Mouse (Mus musculus) liver, embryonic 14.5 days (tissue): ENCODE measurements around the gene Prr12. TPM values are rescaled to one million over a fixed set of nuclear protein-coding genes. Genes with fewer than 3 reads are reported as not detected.
"Not testable (repeated sequence)": the region's sequence is repeated elsewhere in the genome, so short reads cannot be mapped to it uniquely, and the experiment has no call there.

Source experiments
- ATAC-seq: fragments of 200-750 bp; cut with Nextera tagmentation; 2 replicates; pipeline ENCODE4 v1.8.0; 2017; ENCODE audit warnings: moderate number of reproducible peaks, mild to moderate bottlenecking, moderate library complexity; ENCODE audit not compliant: insufficient read depth
- DNase-seq, 3 experiments: peaks; one replicate each; pipeline ENCODE4 v3.0.0-alpha.2; 2012 to 2013; ENCODE audit warnings: low read depth in 3 of 3, low spot score in 3 of 3
- H3K27ac ChIP-seq: fragments of 300-500 bp; sonication (generic); 2 replicates; pipeline ENCODE4 v1.5.1; 2014; ENCODE audit warnings: moderate library complexity, mild to moderate bottlenecking, control low read depth, inconsistent platforms
- H3K27me3 ChIP-seq: fragments of 300-500 bp; sonication (generic); 2 replicates; pipeline ENCODE4 v1.6.1; 2014; ENCODE audit warnings: mild to moderate bottlenecking, low read length, moderate library complexity; ENCODE audit not compliant: control insufficient read depth, insufficient read depth
- H3K36me3 ChIP-seq: fragments of 300-500 bp; sonication (generic); replicated peaks from 2 replicates; pipeline ENCODE4 v1.6.1; 2014; ENCODE audit warnings: low read depth; ENCODE audit not compliant: control insufficient read depth, insufficient read depth
- H3K4me1 ChIP-seq, 2 experiments: fragments of 200-500 bp in 1 of 2; fragments of 300-500 bp in 1 of 2; sonication (generic) in 1 of 2; replicated peaks; 2 replicates each; pipeline ENCODE4 v1.6.1; 2012 to 2014; ENCODE audit warnings: antibody characterized with exemption in 1 of 2, inconsistent platforms in 1 of 2, low read length in 1 of 2; ENCODE audit not compliant: control insufficient read depth in 2 of 2, insufficient read depth in 2 of 2
- H3K4me2 ChIP-seq: fragments of 300-500 bp; sonication (generic); 2 replicates; pipeline ENCODE4 v1.6.1; 2014; ENCODE audit warnings: low read depth, mild to moderate bottlenecking, control low read depth, moderate library complexity
- H3K4me3 ChIP-seq, 2 experiments: fragments of 200-500 bp in 1 of 2; fragments of 300-500 bp in 1 of 2; sonication (generic) in 1 of 2; 2 replicates each; pipeline ENCODE4 v1.5.1; 2012 to 2014; ENCODE audit warnings: low read depth in 2 of 2, low read length in 2 of 2, mild to moderate bottlenecking in 2 of 2, control low read depth in 1 of 2, inconsistent platforms in 1 of 2, moderate library complexity in 1 of 2; ENCODE audit not compliant: insufficient read depth in 1 of 2
- H3K9ac ChIP-seq: fragments of 300-500 bp; sonication (generic); replicated peaks from 2 replicates; pipeline ENCODE4 v1.6.1; 2014; ENCODE audit warnings: mild to moderate bottlenecking, control low read depth, moderate library complexity
- H3K9me3 ChIP-seq: fragments of 300-500 bp; sonication (generic); 2 replicates; pipeline ENCODE4 v1.6.1; 2016; ENCODE audit warnings: low read length, mixed read lengths; ENCODE audit not compliant: control insufficient read depth
- CTCF ChIP-seq: IDR thresholded peaks from 2 replicates; pipeline ENCODE4 v1.5.1; 2016; ENCODE audit warnings: antibody characterized with exemption, low read depth, control low read depth
- EP300 ChIP-seq: IDR thresholded peaks from 2 replicates; pipeline ENCODE4 v1.6.1; 2016; ENCODE audit warnings: antibody characterized with exemption, low read depth
- WGBS: fragments of 180-500 bp; shearing (Covaris S2); extraction: QIAGEN DNeasy Blood & Tissue Kit; methylation state at CpG from one replicate; pipeline ENCODE4 v1.1.7; 2014; ENCODE audit not compliant: insufficient replicate concordance; 5-methylcytosine and 5-hydroxymethylcytosine counted together
- polyA plus RNA-seq, 2 experiments: library from polyadenylated mRNA; depleted of rRNA in 1 of 2; stranded (reverse) in 1 of 2; unstranded in 1 of 2; fragments of >200 nt; fragmentation: Nextera tagmentation in 1 of 2; extraction: Ambion mirVana in 1 of 2; gene quantifications; 2 replicates each; pipeline versions ENCODE4 v1.2.1 to v1.2.3; 2012 to 2014

The Prr12 gene
- polyA plus RNA-seq, 2 experiments = 1.9 to 2.6 TPM

- 77% methylated on average over 9 of the region's 9 CpGs for WGBS
- Histone ChIP-seq H3K27ac (no peak overlapping the region), H3K9ac (no peak overlapping the region), H3K36me3 (peaks cover 11% of the 10 kb centered on the region), H3K4me2 (no peak overlapping the region), H3K4me1 (0 out of 4 replicates have a peak, but pooled peaks cover 0 to 3% of the 10 kb centered on the region in 2 experiments), H3K9me3 (no peaks in the 10 kb centered on the region), H3K27me3 (no peaks in the 10 kb centered on the region), H3K4me3 (no peak overlapping the region)
- no peak for DNase-seq
- TF ChIP-seq CTCF = no peak
- TF ChIP-seq EP300 = no peak
- no peak for ATAC-seq
Measured at GRCm38 (mm10) chr7:45027761-45028160, 24.9 kb downstream of the Prr12 start.

DNA sequence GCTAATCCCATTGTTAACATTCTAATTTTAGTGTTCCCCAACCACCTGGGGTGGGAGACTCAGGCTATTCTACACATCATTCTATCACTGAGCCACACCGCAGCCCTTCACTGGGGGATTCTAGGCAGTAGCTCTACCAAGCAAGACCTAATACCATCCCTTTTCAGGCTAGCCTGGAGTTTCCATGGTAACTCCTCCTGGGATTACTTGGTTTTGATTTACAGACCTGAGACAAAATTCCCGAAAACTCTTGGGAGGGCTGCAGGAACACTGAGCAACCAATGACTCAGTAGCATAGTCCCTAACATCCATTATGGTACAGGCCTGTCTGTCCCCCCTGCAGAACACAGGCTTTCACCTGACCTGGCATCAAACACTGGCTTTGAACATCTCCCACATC, 26.4 kb downstream of the Prr12 start:
- 0 out of 4 replicates have a peak, but pooled peaks cover 0 to 3% of the 10 kb centered on the region in 2 experiments for H3K4me1 ChIP-seq
- DNase-seq (no peak), ATAC-seq (no peak)
- 65% methylated on average over 2 of the region's 2 CpGs for WGBS
- H3K9ac ChIP-seq = no peak overlapping the region
- H3K27me3 ChIP-seq = no peaks in the 10 kb centered on the region; the same call in 1 of the 2 replicates
- TF ChIP-seq CTCF (no peak), EP300 (no peak)
- H3K36me3 ChIP-seq = peaks cover 11% of the 10 kb centered on the region
- H3K9me3 ChIP-seq = no peaks in the 10 kb centered on the region
- H3K4me3 ChIP-seq = no peak overlapping the region
- H3K27ac ChIP-seq = no peak overlapping the region
- no peak overlapping the region for H3K4me2 ChIP-seq

DNA sequence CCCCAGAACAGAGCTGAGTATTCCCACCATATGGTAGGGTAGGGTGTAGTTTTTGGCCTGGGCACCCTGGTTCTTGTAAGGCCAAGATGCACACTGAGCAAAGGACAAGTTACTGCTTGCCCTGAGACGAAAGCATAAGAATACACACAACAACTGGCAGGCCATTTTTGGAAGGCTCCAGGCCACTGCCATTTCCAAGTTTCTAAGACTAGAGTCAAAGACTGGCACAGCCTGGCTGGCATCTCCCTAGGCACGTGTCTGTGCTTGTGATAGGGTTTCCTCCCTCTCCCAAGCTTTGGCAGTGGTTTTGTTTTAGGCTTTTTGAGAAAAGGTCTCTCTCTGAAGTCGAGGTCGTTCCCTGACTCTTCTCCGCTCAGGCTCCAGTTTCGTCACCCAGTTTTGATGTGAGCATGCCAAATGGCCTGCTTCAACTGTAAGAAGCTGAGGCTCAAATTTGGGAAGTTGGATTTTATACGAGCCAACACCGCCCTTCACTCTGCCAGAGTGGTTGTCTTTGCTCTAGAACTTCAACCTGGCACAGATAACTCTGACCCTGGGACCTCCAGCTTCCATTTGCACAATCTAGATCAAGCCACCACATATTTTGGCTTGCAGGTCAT, 27.0 kb downstream of the Prr12 start:
- no peak for TF ChIP-seq CTCF
- TF ChIP-seq EP300 = no peak
- 54% methylated on average over 8 of the region's 8 CpGs for WGBS
- no peak overlapping the region for H3K4me3 ChIP-seq
- H3K4me1 ChIP-seq = 0 out of 4 replicates have a peak, but pooled peaks cover 0 to 3% of the 10 kb centered on the region in 2 experiments
- no peak overlapping the region for H3K9ac ChIP-seq
- no peak overlapping the region for H3K4me2 ChIP-seq
- H3K36me3 ChIP-seq = peaks cover 11% of the 10 kb centered on the region
- no peak for DNase-seq
- no peak for ATAC-seq
- no peak overlapping the region for H3K27ac ChIP-seq
- no peaks in the 10 kb centered on the region; the same call in 1 of the 2 replicates for H3K27me3 ChIP-seq
- no peaks in the 10 kb centered on the region for H3K9me3 ChIP-seq

DNA sequence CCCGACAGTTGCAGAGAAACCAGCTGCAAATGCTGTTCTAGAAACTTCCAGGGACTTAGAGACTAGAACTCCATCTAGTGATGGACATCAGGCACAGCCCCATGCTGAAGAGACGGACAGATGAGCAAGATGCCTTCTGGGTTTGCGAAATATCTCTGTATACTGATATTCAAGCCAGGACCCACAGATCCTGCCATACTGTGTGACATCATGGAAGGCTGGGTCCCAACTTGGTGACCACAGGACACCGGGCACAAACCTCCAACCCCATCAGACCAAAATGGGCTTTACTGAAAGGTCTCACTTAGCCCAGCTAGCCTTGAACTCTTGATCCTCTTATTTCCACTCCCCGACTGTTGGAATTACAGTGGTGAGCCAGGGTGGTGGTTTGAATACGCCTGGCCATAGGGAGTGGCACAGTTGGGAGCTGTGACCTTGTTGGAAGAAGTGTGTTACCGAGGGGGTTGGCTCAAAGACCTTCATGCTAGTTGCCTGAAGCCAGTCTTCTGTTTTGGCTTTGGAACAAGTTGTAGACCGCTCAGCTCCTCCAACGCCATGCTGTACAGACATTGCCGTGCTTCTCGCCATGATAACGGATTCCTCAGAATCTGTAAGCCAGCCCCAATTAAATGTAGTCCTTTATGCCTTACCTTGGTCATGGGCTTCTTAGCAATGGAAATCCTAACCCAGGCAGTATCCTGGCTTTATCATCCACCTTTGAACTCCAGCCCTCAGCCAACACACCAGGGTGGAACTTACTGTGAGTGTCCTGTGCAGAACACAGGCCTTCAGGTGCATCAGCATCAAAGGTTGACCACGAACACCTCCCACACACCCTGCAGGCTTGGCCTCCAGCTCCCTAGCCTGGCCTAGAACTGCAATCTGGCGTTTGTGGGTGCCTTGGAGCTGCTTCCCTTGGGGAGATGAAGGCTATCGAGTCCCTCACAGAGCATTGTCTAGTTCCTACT, 28.1 kb downstream of the Prr12 start:
- Histone ChIP-seq H3K4me1 (0 out of 4 replicates have a peak, but pooled peaks cover 0 to 3% of the 10 kb centered on the region in 2 experiments), H3K27me3 (peaks cover under 1% of the 10 kb centered on the region; the same call in 1 of the 2 replicates), H3K36me3 (peaks cover 8% of the 10 kb centered on the region; the same call in 1 of the 2 replicates), H3K9me3 (no peaks in the 10 kb centered on the region), H3K9ac (no peak overlapping the region), H3K4me2 (no peak overlapping the region), H3K4me3 (no peak overlapping the region), H3K27ac (no peak overlapping the region)
- DNase-seq (no peak), ATAC-seq (no peak)
- 69% methylated on average over 15 of the region's 15 CpGs for WGBS
- TF ChIP-seq CTCF (no peak), EP300 (no peak)

- H3K36me3 ChIP-seq, ATAC-seq, H3K4me3 ChIP-seq, H3K27me3 ChIP-seq, H3K4me2 ChIP-seq, H3K27ac ChIP-seq, DNase-seq, H3K4me1 ChIP-seq, H3K9ac ChIP-seq, H3K9me3 ChIP-seq: not testable (repeated sequence)
- TF ChIP-seq CTCF = peak; percentile 49
- WGBS = 53% methylated on average over 5 of the region's 5 CpGs
Measured at GRCm38 (mm10) chr7:45023711-45024110, 29.0 kb downstream of the Prr12 start.
